In genomic region chr11:57951541-57952326, GRCm38 (mm10) we compare ENCODE assay signal across 11 mouse cellular contexts. TPM values are rescaled to one million over a fixed set of nuclear protein-coding genes. Genes with fewer than 3 reads are reported as not detected.
DNase-seq lines count a peak whose midpoint lies in the region; ATAC-seq and TF ChIP-seq lines count a peak whose summit lies in the region.
"Had no signal": no experiment of that assay in that cellular context is flagged by ENCODE, and none has a peak within 500 bp of the region (broad histone marks: within the 10 kb centered on the region; RNA-seq: fewer than 3 reads in every experiment).

No protein-coding gene starts in this region.

- H3K36me3 ChIP-seq in CH12.LX (replicated peaks in 1 of 2; ENCODE audit: control insufficient read depth in 1 of 2, insufficient read depth in 1 of 2, low read length in 1 of 2) = no peaks in the 10 kb centered on the region
- H3K36me3 ChIP-seq in liver, embryonic 15.5 days (replicated peaks) = no peaks in the 10 kb centered on the region
- no peaks in the 10 kb centered on the region for H3K36me3 ChIP-seq in splenic B cell, adult 2 months (ENCODE audit: control insufficient read depth, insufficient read depth, low read length, poor library complexity, severe bottlenecking)
- H3K36me3 ChIP-seq: stomach, embryonic 15.5 days had no signal

- H3K9me3 ChIP-seq in CH12.LX (replicated peaks; ENCODE audit: low read length) = no peaks in the 10 kb centered on the region
- no peaks in the 10 kb centered on the region for H3K9me3 ChIP-seq in liver, embryonic 15.5 days (replicated peaks)
- H3K9me3 ChIP-seq: forebrain, embryonic 13.5 days; stomach, embryonic 15.5 days had no signal

- H3K27me3 ChIP-seq in CH12.LX (replicated peaks) = no peaks in the 10 kb centered on the region
- no peaks in the 10 kb centered on the region for H3K27me3 ChIP-seq in liver, embryonic 15.5 days
- no peaks in the 10 kb centered on the region for H3K27me3 ChIP-seq in splenic B cell, adult 2 months (ENCODE audit: control insufficient read depth, insufficient read depth, low read length, poor library complexity, severe bottlenecking)
- H3K27me3 ChIP-seq: forebrain, embryonic 13.5 days; stomach, embryonic 15.5 days had no signal

- peaks cover 18 to 58% of the 10 kb centered on the region in 2 experiments for H3K4me1 ChIP-seq in CH12.LX (ENCODE audit: control insufficient read depth in 1 of 2, insufficient read depth in 2 of 2)
- H3K4me1 ChIP-seq in bone marrow macrophage, adult 2 months (ENCODE audit: control insufficient read depth, insufficient read depth, low read length) = peaks cover 13% of the 10 kb centered on the region
- H3K4me1 ChIP-seq in liver, embryonic 15.5 days (replicated peaks) = peaks cover 69% of the 10 kb centered on the region
- H3K4me1 ChIP-seq: forebrain, embryonic 13.5 days; stomach, embryonic 15.5 days had no signal

- 55% methylated on average over 20 of the region's 20 CpGs for WGBS in liver, embryonic 15.5 days (ENCODE audit: insufficient replicate concordance)

- TF ChIP-seq RAD21 in CH12.LX (IDR thresholded peaks at IDR 0.05; ENCODE audit: low read depth, low read length) = no peak; the same call in none of the 2 replicates

- peak in 1 of 2 experiments; percentile 17; a peak in 1 of 4 replicates for TF ChIP-seq CTCF in CH12.LX (conservative IDR thresholded peaks at IDR 0.05 in 1 of 2, IDR thresholded peaks at IDR 0.05 in 1 of 2; ENCODE audit: low read depth in 2 of 2, low read length in 2 of 2)
- TF ChIP-seq CTCF in bone marrow macrophage, adult 2 months (IDR thresholded peaks at IDR 0.05; ENCODE audit: low read depth, low read length) = 0 out of 2 replicates have a peak, but pooled peaks have one; percentile 7
- no peak for TF ChIP-seq CTCF in left cerebral cortex, adult 2 months (IDR thresholded peaks at IDR 0.05)

- peak overlapping the region; percentile 93 for H3K4me2 ChIP-seq in CH12.LX (ENCODE audit: insufficient read depth, low read depth, poor library complexity, severe bottlenecking)
- H3K4me2 ChIP-seq in liver, embryonic 15.5 days = peak overlapping the region; percentile 40
- H3K4me2 ChIP-seq: forebrain, embryonic 13.5 days; lung, embryonic 14.5 days; stomach, embryonic 15.5 days had no signal

- peak overlapping the region; percentile 2 to 47 (median 23) for H3K4me3 ChIP-seq in CH12.LX (replicated peaks in 1 of 3; ENCODE audit: low read depth in 2 of 3, low read length in 2 of 3, poor library complexity in 1 of 3)
- peak overlapping the region; percentile 43 for H3K4me3 ChIP-seq in bone marrow macrophage, adult 2 months (ENCODE audit: insufficient read depth, low read length)
- H3K4me3 ChIP-seq in liver, embryonic 15.5 days (replicated peaks) = no peak overlapping the region
- no peak overlapping the region for H3K4me3 ChIP-seq in left cerebral cortex, adult 2 months
- H3K4me3 ChIP-seq: forebrain, embryonic 13.5 days; stomach, embryonic 15.5 days had no signal

- TF ChIP-seq EP300 in CH12.LX (IDR thresholded peaks at IDR 0.05; ENCODE audit: low read length) = 0 out of 2 replicates have a peak, but pooled peaks have one; percentile 50

- DNase-seq in CH12.LX (ENCODE audit: extremely low read depth) = peak; percentile 78
- DNase-seq in splenic B cell, adult 2 months (ENCODE audit: low read depth, low spot score) = peak; percentile 71
- no peak for DNase-seq in urinary bladder, postnatal 36 days (ENCODE audit: low spot score in 2 of 2)
- no peak for DNase-seq in left cerebral cortex, adult 2 months (ENCODE audit: extremely low spot score in 1 of 2, low spot score in 2 of 2)
- no peak for DNase-seq in embryo, embryonic 9.5 days (ENCODE audit: extremely low spot score)
- DNase-seq: gastrocnemius, postnatal 36 days had no signal

- no peak for ATAC-seq in liver, embryonic 15.5 days (ENCODE audit: insufficient read depth)
- ATAC-seq: forebrain, embryonic 13.5 days had no signal

- no peak; the same call in 1 of the 2 replicates for TF ChIP-seq POLR2A in CH12.LX (IDR thresholded peaks at IDR 0.05; ENCODE audit: low read depth, low read length)
- no peak for TF ChIP-seq POLR2A in bone marrow macrophage, adult 2 months (IDR thresholded peaks at IDR 0.05; ENCODE audit: borderline replicate concordance, low read depth, low read length)

- peak overlapping the region; percentile 94 for H3K27ac ChIP-seq in CH12.LX (ENCODE audit: insufficient read depth, low read depth)
- no peak overlapping the region for H3K27ac ChIP-seq in bone marrow macrophage, adult 2 months (ENCODE audit: insufficient read depth, low read depth, low read length)
- peak overlapping the region; percentile 97 for H3K27ac ChIP-seq in liver, embryonic 15.5 days (replicated peaks)
- H3K27ac ChIP-seq in left cerebral cortex, adult 2 months = no peak overlapping the region
- H3K27ac ChIP-seq: forebrain, embryonic 13.5 days; stomach, embryonic 15.5 days had no signal

- H3K79me2 ChIP-seq in CH12.LX (replicated peaks; ENCODE audit: control insufficient read depth, extremely low read depth, insufficient read depth, poor library complexity, severe bottlenecking) = no peaks in the 10 kb centered on the region

- in situ Hi-C loops in CH12.LX (cut with MboI; ENCODE audit: low pct_ligation_motif_present, low pct_unique_long_range_greater_than_20kb, low sequenced_read_pairs) = loop anchor here (10.0 kb wide), 2 partner anchors 283 to 353 kb away; partner anchors contain the start of gene Zfp692

- intact Hi-C loops in left cerebral cortex, adult 2 months (cut with DNase I) = loop anchor here (1.0 to 5.0 kb wide), 3 partner anchors 106 to 276 kb away; no protein-coding TSS in a partner anchor

- peak overlapping the region; percentile 29 for H3K9ac ChIP-seq in CH12.LX (ENCODE audit: insufficient read depth, low read depth)
- peak overlapping the region; percentile 33; the same call in 1 of the 2 replicates for H3K9ac ChIP-seq in liver, embryonic 15.5 days
- H3K9ac ChIP-seq: forebrain, embryonic 13.5 days; lung, embryonic 14.5 days; stomach, embryonic 15.5 days had no signal

- dilution Hi-C loops in CH12.LX (cut with MboI; ENCODE audit: extremely low pct_ligation_motif_present, extremely low pct_unique_long_range_greater_than_20kb, low sequenced_read_pairs) = no loop called here

TF ChIP-seq in CH12.LX, 34 proteins besides CTCF, POLR2A, EP300 and RAD21 (continues in another document):
- TF ChIP-seq JUN (IDR thresholded peaks at IDR 0.05; ENCODE audit: insufficient read depth, low read depth, low read length) = 0 out of 2 replicates have a peak, but pooled peaks have one; percentile 17
- TF ChIP-seq TCF12 (IDR thresholded peaks at IDR 0.05; ENCODE audit: low read depth, low read length) = peak; percentile 34; the same call in 1 of the 2 replicates
- no peak for TF ChIP-seq GABPA (IDR thresholded peaks at IDR 0.05; ENCODE audit: insufficient replicate concordance, low read depth, low read length)
- no peak for TF ChIP-seq MXI1 (IDR thresholded peaks at IDR 0.05; ENCODE audit: low read depth, low read length)
- peak; percentile 41 for TF ChIP-seq SMC3 (IDR thresholded peaks at IDR 0.05; ENCODE audit: low read depth, low read length)
- no peak for TF ChIP-seq NELFE (IDR thresholded peaks at IDR 0.05; ENCODE audit: low read depth, low read length)
- TF ChIP-seq MYC (IDR thresholded peaks at IDR 0.05; ENCODE audit: low read depth, low read length) = peak; percentile 60; the same call in 1 of the 2 replicates
- TF ChIP-seq JUND (conservative IDR thresholded peaks at IDR 0.05; ENCODE audit: low read depth, low read length) = peak; percentile 57
- peak; percentile 43; the same call in 1 of the 2 replicates for TF ChIP-seq ELF1 (IDR thresholded peaks at IDR 0.05; ENCODE audit: low read depth, low read length)
- no peak for TF ChIP-seq ZC3H11A (IDR thresholded peaks at IDR 0.05; ENCODE audit: low read depth, low read length)
- TF ChIP-seq SIN3A (IDR thresholded peaks at IDR 0.05; ENCODE audit: low read length) = peak; percentile 43
- TF ChIP-seq BHLHE40 (IDR thresholded peaks at IDR 0.05; ENCODE audit: low read depth, low read length) = peak; percentile 71
- TF ChIP-seq UBTF (IDR thresholded peaks at IDR 0.05; ENCODE audit: low read depth, low read length) = no peak
- no peak for TF ChIP-seq MAX (IDR thresholded peaks at IDR 0.05; ENCODE audit: low read length)
- TF ChIP-seq MAFK (IDR thresholded peaks at IDR 0.05; ENCODE audit: insufficient replicate concordance, low read length) = 0 out of 2 replicates have a peak, but pooled peaks have one; percentile 5
- no peak for TF ChIP-seq ZMIZ1 (IDR thresholded peaks at IDR 0.05; ENCODE audit: low read depth, low read length)
- no peak for TF ChIP-seq KAT2A (IDR thresholded peaks at IDR 0.05; ENCODE audit: insufficient replicate concordance, low read length)
- TF ChIP-seq PAX5 (IDR thresholded peaks at IDR 0.05; ENCODE audit: low read length) = no peak
- peak; percentile 31; the same call in 1 of the 2 replicates for TF ChIP-seq MEF2A (IDR thresholded peaks at IDR 0.05; ENCODE audit: borderline replicate concordance, low read depth, low read length)
- no peak for TF ChIP-seq ZNF384 (IDR thresholded peaks at IDR 0.05; ENCODE audit: low read depth, low read length)
- TF ChIP-seq CHD1 (IDR thresholded peaks at IDR 0.05; ENCODE audit: low read depth, low read length) = peak; percentile 22; the same call in 1 of the 2 replicates
- TF ChIP-seq CHD2 (IDR thresholded peaks at IDR 0.05; ENCODE audit: low read length) = peak; percentile 13; the same call in 1 of the 2 replicates
- TF ChIP-seq TBP (conservative IDR thresholded peaks at IDR 0.05; ENCODE audit: low read depth, low read length) = no peak
- TF ChIP-seq E2F4 (IDR thresholded peaks at IDR 0.05; ENCODE audit: insufficient replicate concordance, low read depth, low read length) = no peak
- TF ChIP-seq IRF4 (IDR thresholded peaks at IDR 0.05; ENCODE audit: low read depth, low read length) = peak; percentile 87
- TF ChIP-seq POLR2AphosphoS2 (IDR thresholded peaks at IDR 0.05; ENCODE audit: low read depth, low read length) = no peak
- no peak for TF ChIP-seq RCOR1 (conservative IDR thresholded peaks at IDR 0.05; ENCODE audit: low read depth, low read length)
- no peak for TF ChIP-seq USF1 (IDR thresholded peaks at IDR 0.05; ENCODE audit: low read depth, low read length)
- no peak for TF ChIP-seq ZKSCAN1 (IDR thresholded peaks at IDR 0.05; ENCODE audit: borderline replicate concordance, low read depth, low read length)
- TF ChIP-seq HCFC1 (IDR thresholded peaks at IDR 0.05; ENCODE audit: low read depth, low read length) = no peak

RNA-seq across cellular contexts. Expression of gene Larp1, which starts 57.1 kb away (rescaled TPM):
- 94.1 and 106 TPM in 2 replicates for total RNA-seq in CH12.LX (2012; rRNA removed)
- 33.4 and 38.2 TPM in 2 replicates for total RNA-seq in CH12.LX (2014; rRNA removed)
- polyA plus RNA-seq in CH12.LX (2012; ENCODE audit: insufficient read length, low read depth) = 222 and 284 TPM in 2 replicates
- polyA plus RNA-seq in bone marrow macrophage, adult 2 months (2012; ENCODE audit: insufficient read depth, insufficient read length, missing spikeins) = 30.4 and 32.4 TPM in 2 replicates
- 17.3 and 19.8 TPM in 2 replicates for polyA plus RNA-seq in liver, embryonic 15.5 days (2015; fragmentation: Nextera tagmentation; extraction: Ambion mirVana)
- 10 to 100 TPM; 91.9 to 97.7 TPM for total RNA-seq in left cerebral cortex, adult 2 months (2021)

Comparison
In these comparisons a context has a peak if more than half of its experiments do, and no peak if none do; other contexts are left out.
1. DNase-seq: peak in CH12.LX (single experiment) and splenic B cell, adult 2 months (single experiment); none in urinary bladder, postnatal 36 days (0 of 2), left cerebral cortex, adult 2 months (0 of 2) and embryo, embryonic 9.5 days (single experiment).
2. H3K27ac ChIP-seq: peak in CH12.LX (single experiment) and liver, embryonic 15.5 days (single experiment); none in bone marrow macrophage, adult 2 months (single experiment) and left cerebral cortex, adult 2 months (single experiment).
3. H3K4me3 ChIP-seq: peak in CH12.LX (3 of 3) and bone marrow macrophage, adult 2 months (single experiment); none in liver, embryonic 15.5 days (single experiment) and left cerebral cortex, adult 2 months (single experiment).